Mouse (Mus musculus): ENCODE data around the gene Rnf144b. TPM values are rescaled to one million over a fixed set of nuclear protein-coding genes. Genes with fewer than 3 reads are reported as not detected.

Gene Rnf144b
- polyA plus RNA-seq, 1 experiment: 20.9 TPM

GRCm38 (mm10) chr13:47189971-47190370 lies 67.5 kb downstream of the Rnf144b start:
- no peaks in the 10 kb centered on the region for H3K27me3 ChIP-seq (ENCODE audit: control insufficient read depth, insufficient read depth, low read length)
- H3K27ac ChIP-seq (ENCODE audit: control insufficient read depth, insufficient read depth, low read depth, low read length): no peak overlapping the region
- H3K36me3 ChIP-seq (ENCODE audit: control insufficient read depth, insufficient read depth, low read length): no peaks in the 10 kb centered on the region
- no peak overlapping the region for H3K4me3 ChIP-seq (ENCODE audit: control insufficient read depth, low read depth, low read length)
- TF ChIP-seq POLR2A (IDR thresholded peaks at IDR 0.05; ENCODE audit: control insufficient read depth, low read depth, low read length) (no peak), CTCF (IDR thresholded peaks at IDR 0.05; ENCODE audit: control insufficient read depth, insufficient read depth, insufficient replicate concordance, low read depth, low read length) (no peak)
- peaks cover 7% of the 10 kb centered on the region for H3K4me1 ChIP-seq (ENCODE audit: control insufficient read depth, insufficient read depth, low read length)

- Histone ChIP-seq H3K27ac (ENCODE audit: control insufficient read depth, insufficient read depth, low read depth, low read length) (no peak overlapping the region), H3K4me3 (ENCODE audit: control insufficient read depth, low read depth, low read length) (no peak overlapping the region), H3K36me3 (ENCODE audit: control insufficient read depth, insufficient read depth, low read length) (no peaks in the 10 kb centered on the region), H3K27me3 (ENCODE audit: control insufficient read depth, insufficient read depth, low read length) (no peaks in the 10 kb centered on the region), H3K4me1 (ENCODE audit: control insufficient read depth, insufficient read depth, low read length) (peaks cover 9% of the 10 kb centered on the region)
- TF ChIP-seq POLR2A (IDR thresholded peaks at IDR 0.05; ENCODE audit: control insufficient read depth, low read depth, low read length): no peak
- no peak for TF ChIP-seq CTCF (IDR thresholded peaks at IDR 0.05; ENCODE audit: control insufficient read depth, insufficient read depth, insufficient replicate concordance, low read depth, low read length)
These were observed 69.7 kb downstream of the Rnf144b start for GRCm38 (mm10) chr13:47192200-47192599.

GRCm38 (mm10) chr13:47192771-47193170 lies 70.3 kb downstream of the Rnf144b start:
- H3K4me1 ChIP-seq (ENCODE audit: control insufficient read depth, insufficient read depth, low read length): peaks cover 9% of the 10 kb centered on the region
- H3K4me3 ChIP-seq (ENCODE audit: control insufficient read depth, low read depth, low read length): no peak overlapping the region
- no peak overlapping the region for H3K27ac ChIP-seq (ENCODE audit: control insufficient read depth, insufficient read depth, low read depth, low read length)
- TF ChIP-seq CTCF (IDR thresholded peaks at IDR 0.05; ENCODE audit: control insufficient read depth, insufficient read depth, insufficient replicate concordance, low read depth, low read length): no peak
- H3K27me3 ChIP-seq (ENCODE audit: control insufficient read depth, insufficient read depth, low read length): no peaks in the 10 kb centered on the region
- no peaks in the 10 kb centered on the region for H3K36me3 ChIP-seq (ENCODE audit: control insufficient read depth, insufficient read depth, low read length)

GRCm38 (mm10) chr13:47193326-47194153 lies 71.1 kb downstream of the Rnf144b start:
- H3K4me3 ChIP-seq (ENCODE audit: control insufficient read depth, low read depth, low read length): peak overlapping the region; percentile 72
- no peaks in the 10 kb centered on the region for H3K36me3 ChIP-seq (ENCODE audit: control insufficient read depth, insufficient read depth, low read length)
- no peaks in the 10 kb centered on the region for H3K27me3 ChIP-seq (ENCODE audit: control insufficient read depth, insufficient read depth, low read length)
- TF ChIP-seq POLR2A (IDR thresholded peaks at IDR 0.05; ENCODE audit: control insufficient read depth, low read depth, low read length): peak; percentile 35; the same call in 1 of the 2 replicates
- no peak for TF ChIP-seq CTCF (IDR thresholded peaks at IDR 0.05; ENCODE audit: control insufficient read depth, insufficient read depth, insufficient replicate concordance, low read depth, low read length)
- peaks cover 9% of the 10 kb centered on the region for H3K4me1 ChIP-seq (ENCODE audit: control insufficient read depth, insufficient read depth, low read length)
- H3K27ac ChIP-seq (ENCODE audit: control insufficient read depth, insufficient read depth, low read depth, low read length): peak overlapping the region; percentile 72; the same call in 1 of the 2 replicates

GRCm38 (mm10) chr13:47194695-47195094 lies 72.2 kb downstream of the Rnf144b start:
- Histone ChIP-seq H3K27ac (ENCODE audit: control insufficient read depth, insufficient read depth, low read depth, low read length) (no peak overlapping the region), H3K36me3 (ENCODE audit: control insufficient read depth, insufficient read depth, low read length) (no peaks in the 10 kb centered on the region), H3K4me1 (ENCODE audit: control insufficient read depth, insufficient read depth, low read length) (peaks cover 9% of the 10 kb centered on the region), H3K4me3 (ENCODE audit: control insufficient read depth, low read depth, low read length) (peak overlapping the region; percentile 58), H3K27me3 (ENCODE audit: control insufficient read depth, insufficient read depth, low read length) (no peaks in the 10 kb centered on the region)
- TF ChIP-seq POLR2A (IDR thresholded peaks at IDR 0.05; ENCODE audit: control insufficient read depth, low read depth, low read length) (no peak), CTCF (IDR thresholded peaks at IDR 0.05; ENCODE audit: control insufficient read depth, insufficient read depth, insufficient replicate concordance, low read depth, low read length) (no peak)

GRCm38 (mm10) chr13:47195491-47195890 lies 73.0 kb downstream of the Rnf144b start:
- H3K4me1 ChIP-seq (ENCODE audit: control insufficient read depth, insufficient read depth, low read length): peaks cover 9% of the 10 kb centered on the region
- no peaks in the 10 kb centered on the region for H3K27me3 ChIP-seq (ENCODE audit: control insufficient read depth, insufficient read depth, low read length)
- no peak for TF ChIP-seq POLR2A (IDR thresholded peaks at IDR 0.05; ENCODE audit: control insufficient read depth, low read depth, low read length)
- TF ChIP-seq CTCF (IDR thresholded peaks at IDR 0.05; ENCODE audit: control insufficient read depth, insufficient read depth, insufficient replicate concordance, low read depth, low read length): no peak
- no peaks in the 10 kb centered on the region for H3K36me3 ChIP-seq (ENCODE audit: control insufficient read depth, insufficient read depth, low read length)
- no peak overlapping the region for H3K4me3 ChIP-seq (ENCODE audit: control insufficient read depth, low read depth, low read length)
- no peak overlapping the region for H3K27ac ChIP-seq (ENCODE audit: control insufficient read depth, insufficient read depth, low read depth, low read length)

- no peak overlapping the region for H3K4me3 ChIP-seq (ENCODE audit: control insufficient read depth, low read depth, low read length)
- H3K27me3 ChIP-seq (ENCODE audit: control insufficient read depth, insufficient read depth, low read length): no peaks in the 10 kb centered on the region
- H3K4me1 ChIP-seq (ENCODE audit: control insufficient read depth, insufficient read depth, low read length): peaks cover 2% of the 10 kb centered on the region
- H3K36me3 ChIP-seq (ENCODE audit: control insufficient read depth, insufficient read depth, low read length): no peaks in the 10 kb centered on the region
- no peak for TF ChIP-seq POLR2A (IDR thresholded peaks at IDR 0.05; ENCODE audit: control insufficient read depth, low read depth, low read length)
- no peak for TF ChIP-seq CTCF (IDR thresholded peaks at IDR 0.05; ENCODE audit: control insufficient read depth, insufficient read depth, insufficient replicate concordance, low read depth, low read length)
- H3K27ac ChIP-seq (ENCODE audit: control insufficient read depth, insufficient read depth, low read depth, low read length): peak overlapping the region; percentile 3; the same call in 1 of the 2 replicates
These were observed 77.7 kb downstream of the Rnf144b start for GRCm38 (mm10) chr13:47200011-47200670.

Measured in testis, adult 2 months (tissue).